Mouse (Mus musculus) myocyte (in vitro differentiated cells): Measurements from ENCODE around the gene Hdac9. TPM values are rescaled to one million over a fixed set of nuclear protein-coding genes. Genes with fewer than 3 reads are reported as not detected.

ENCODE experiments used
- H3K27me3 ChIP-seq: one replicate; pipeline ENCODE4 v1.6.1; 2011; ENCODE audit not compliant: control insufficient read depth, insufficient read depth, insufficient read length
- H3K36me3 ChIP-seq: one replicate; pipeline ENCODE4 v1.6.1; 2011; ENCODE audit not compliant: control insufficient read depth, insufficient read depth
- H3K4me2 ChIP-seq: one replicate; pipeline ENCODE4 v1.6.1; 2011; ENCODE audit warnings: low read depth, control low read depth
- H3K4me3 ChIP-seq: one replicate; pipeline ENCODE4 v1.5.1; 2011; ENCODE audit warnings: mild to moderate bottlenecking, control low read depth, moderate library complexity
- H3K79me2 ChIP-seq: one replicate; pipeline ENCODE4 v1.6.1; 2011; ENCODE audit not compliant: control insufficient read depth, insufficient read depth
- H3ac ChIP-seq: one replicate; pipeline ENCODE4 v1.6.1; 2011; ENCODE audit not compliant: control insufficient read depth, insufficient read length
- CEBPB ChIP-seq: IDR thresholded peaks from 2 replicates; pipeline ENCODE4 v1.6.1; 2011; ENCODE audit warnings: mild to moderate bottlenecking, moderate library complexity; ENCODE audit not compliant: poor library complexity, insufficient read depth, severe bottlenecking
- E2F4 ChIP-seq: IDR thresholded peaks from one replicate; pipeline ENCODE4 v1.6.1; 2011; ENCODE audit warnings: mild to moderate bottlenecking, control low read depth, moderate library complexity; ENCODE audit not compliant: insufficient read depth
- MAX ChIP-seq: IDR thresholded peaks from one replicate; pipeline ENCODE4 v1.6.1; 2011; ENCODE audit warnings: low read depth, mild to moderate bottlenecking, control low read depth
- MYOD1 ChIP-seq, 3 experiments: IDR thresholded peaks; one replicate each; pipeline ENCODE4 v1.6.1; 2011; ENCODE audit warnings: control low read depth in 2 of 3, low read depth in 2 of 3, mild to moderate bottlenecking in 2 of 3, moderate library complexity in 1 of 3; ENCODE audit not compliant: insufficient read length in 2 of 3, control insufficient read depth in 1 of 3
- MYOG ChIP-seq, 3 experiments: IDR thresholded peaks; one replicate each; pipeline ENCODE4 v1.6.1; 2011; ENCODE audit warnings: control low read depth in 2 of 3, low read depth in 2 of 3, mild to moderate bottlenecking in 2 of 3; ENCODE audit not compliant: insufficient read length in 2 of 3, control insufficient read depth in 1 of 3, insufficient read depth in 1 of 3
- POLR2A ChIP-seq: IDR thresholded peaks from one replicate; pipeline ENCODE4 v1.6.1; 2011; ENCODE audit warnings: low read depth, mild to moderate bottlenecking, control low read depth, moderate library complexity; ENCODE audit not compliant: insufficient read length
- POLR2AphosphoS2 ChIP-seq: IDR thresholded peaks from one replicate; pipeline ENCODE4 v1.6.1; 2011; ENCODE audit warnings: low read depth, control low read depth; ENCODE audit not compliant: insufficient read length
- REST ChIP-seq: IDR thresholded peaks from one replicate; pipeline ENCODE4 v1.6.1; 2011; ENCODE audit warnings: mild to moderate bottlenecking, control low read depth, moderate library complexity; ENCODE audit not compliant: insufficient read depth, insufficient read length
- SRF ChIP-seq: IDR thresholded peaks from one replicate; pipeline ENCODE4 v1.6.1; 2011; ENCODE audit warnings: low read depth; ENCODE audit not compliant: control insufficient read depth, insufficient read length
- TCF12 ChIP-seq: IDR thresholded peaks from one replicate; pipeline ENCODE4 v1.6.1; 2011; ENCODE audit warnings: mild to moderate bottlenecking, control low read depth; ENCODE audit not compliant: poor library complexity, insufficient read depth, severe bottlenecking
- TCF3 ChIP-seq: IDR thresholded peaks from one replicate; pipeline ENCODE4 v1.6.1; 2011; ENCODE audit warnings: low read depth, control low read depth; ENCODE audit not compliant: insufficient read length
- USF1 ChIP-seq: IDR thresholded peaks from one replicate; pipeline ENCODE4 v1.6.1; 2011; ENCODE audit warnings: low read depth, mild to moderate bottlenecking, control low read depth, moderate library complexity
- polyA plus RNA-seq: library from polyadenylated mRNA; unstranded; fragments of >200 nt; fragmentation: generic; extraction: Trizol; gene quantifications from one replicate; pipeline ENCODE4 v1.2.1, GENCODE M21; 2012; ENCODE audit warnings: missing spikeins

Hdac9 gene
- polyA plus RNA-seq, 1 experiment = 0.47 TPM

- no peaks in the 10 kb centered on the region for H3K27me3 ChIP-seq
- H3K79me2 ChIP-seq = no peaks in the 10 kb centered on the region
- no peak overlapping the region for H3K4me2 ChIP-seq
- TF ChIP-seq TCF12 (no peak), MAX (no peak)
- no peak overlapping the region for H3K4me3 ChIP-seq
- no peaks in the 10 kb centered on the region for H3K36me3 ChIP-seq
- no peak overlapping the region for H3ac ChIP-seq
These were observed 236.3 kb downstream of the Hdac9 start for GRCm38 (mm10) chr12:34680576-34680975.

- Histone ChIP-seq H3K4me3 (no peak overlapping the region), H3K4me2 (no peak overlapping the region), H3ac (no peak overlapping the region), H3K79me2 (no peaks in the 10 kb centered on the region), H3K36me3 (no peaks in the 10 kb centered on the region), H3K27me3 (no peaks in the 10 kb centered on the region)
- no peak for TF ChIP-seq SRF
- no peak for TF ChIP-seq MYOG (IDR thresholded peaks at IDR 0.05; ENCODE audit: control insufficient read depth in 1 of 3, insufficient read depth in 1 of 3, insufficient read length in 2 of 3, low read depth in 2 of 3)
- no peak for TF ChIP-seq POLR2AphosphoS2
- TF ChIP-seq MAX = no peak
- no peak for TF ChIP-seq REST
- no peak for TF ChIP-seq POLR2A
- TF ChIP-seq MYOD1 (IDR thresholded peaks at IDR 0.05; ENCODE audit: control insufficient read depth in 1 of 3, insufficient read length in 2 of 3, low read depth in 2 of 3) = no peak
- TF ChIP-seq TCF12 = no peak
- TF ChIP-seq TCF3 = no peak
- TF ChIP-seq USF1 = no peak
These were observed 239.8 kb downstream of the Hdac9 start for GRCm38 (mm10) chr12:34677110-34677509.

GRCm38 (mm10) chr12:34674235-34674634 lies 242.7 kb downstream of the Hdac9 start:
- TF ChIP-seq MYOG (IDR thresholded peaks at IDR 0.05; ENCODE audit: control insufficient read depth in 1 of 3, insufficient read depth in 1 of 3, insufficient read length in 2 of 3, low read depth in 2 of 3) (no peak), MAX (no peak), REST (no peak), POLR2A (no peak), SRF (no peak), CEBPB (no peak), MYOD1 (IDR thresholded peaks at IDR 0.05; ENCODE audit: control insufficient read depth in 1 of 3, insufficient read length in 2 of 3, low read depth in 2 of 3) (no peak), USF1 (no peak), TCF3 (no peak)
- Histone ChIP-seq H3K4me3 (no peak overlapping the region), H3K27me3 (no peaks in the 10 kb centered on the region), H3K79me2 (no peaks in the 10 kb centered on the region), H3K36me3 (no peaks in the 10 kb centered on the region), H3K4me2 (no peak overlapping the region), H3ac (no peak overlapping the region)

GRCm38 (mm10) chr12:34673539-34673938 lies 243.4 kb downstream of the Hdac9 start:
- TF ChIP-seq CEBPB (no peak), POLR2AphosphoS2 (no peak), TCF3 (no peak), TCF12 (no peak), MAX (no peak), POLR2A (no peak), SRF (no peak), MYOD1 (IDR thresholded peaks at IDR 0.05; ENCODE audit: control insufficient read depth in 1 of 3, insufficient read length in 2 of 3, low read depth in 2 of 3) (no peak), REST (no peak)

GRCm38 (mm10) chr12:34664758-34665157 lies 252.1 kb downstream of the Hdac9 start:
- Histone ChIP-seq H3K36me3 (no peaks in the 10 kb centered on the region), H3ac (no peak overlapping the region), H3K4me3 (no peak overlapping the region), H3K27me3 (peaks cover 4% of the 10 kb centered on the region), H3K4me2 (no peak overlapping the region), H3K79me2 (no peaks in the 10 kb centered on the region)
- TF ChIP-seq SRF = no peak
- no peak for TF ChIP-seq TCF3
- no peak for TF ChIP-seq TCF12
- no peak for TF ChIP-seq MYOG (IDR thresholded peaks at IDR 0.05; ENCODE audit: control insufficient read depth in 1 of 3, insufficient read depth in 1 of 3, insufficient read length in 2 of 3, low read depth in 2 of 3)
- TF ChIP-seq E2F4 = no peak
- TF ChIP-seq REST = no peak
- no peak for TF ChIP-seq USF1
- TF ChIP-seq MYOD1 (IDR thresholded peaks at IDR 0.05; ENCODE audit: control insufficient read depth in 1 of 3, insufficient read length in 2 of 3, low read depth in 2 of 3) = peak in 2 of 3 experiments; percentile 31
- no peak for TF ChIP-seq CEBPB

More at GRCm38 (mm10) chr12:34673539-34673938, 243.4 kb downstream of the Hdac9 start:
- H3K4me3 ChIP-seq = no peak overlapping the region
- no peaks in the 10 kb centered on the region for H3K27me3 ChIP-seq
- no peak overlapping the region for H3K4me2 ChIP-seq
- H3K36me3 ChIP-seq = no peaks in the 10 kb centered on the region
- H3K79me2 ChIP-seq = no peaks in the 10 kb centered on the region
- H3ac ChIP-seq = no peak overlapping the region
